Mouse (Mus musculus): ENCODE data around the gene Khdrbs1.
"Not testable (repeated sequence)": the region's sequence is repeated elsewhere in the genome, so short reads cannot be mapped to it uniquely, and the experiment has no call there.

The Khdrbs1 gene

GRCm38 (mm10) chr4:129742232-129743009 lies at the start of gene Khdrbs1:
TSS of gene Khdrbs1 (minus strand) at chr4:129742303.
- DNase-seq (ENCODE audit: extremely low read depth, low read depth, low spot score) = peak; percentile 46

DNA sequence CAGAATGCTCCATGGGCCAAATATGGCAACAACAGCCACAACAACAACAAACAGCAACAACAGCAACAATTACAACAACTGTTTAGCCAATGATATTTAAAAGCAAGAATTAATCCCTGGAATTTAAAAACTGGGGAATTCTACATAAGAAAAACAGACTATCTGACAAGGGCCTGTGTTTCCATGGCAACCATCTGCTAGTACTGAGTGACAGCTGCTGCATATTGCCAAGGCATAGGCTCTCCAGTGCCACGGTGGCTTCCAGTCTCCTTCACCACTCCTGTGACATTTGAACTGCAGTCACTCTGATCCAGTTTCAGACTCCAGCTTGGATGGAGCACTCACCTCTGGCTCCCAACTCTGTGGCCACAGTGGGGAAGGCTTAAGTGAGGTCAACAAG lies 49.3 kb upstream of the Khdrbs1 start:
- no peak for DNase-seq (ENCODE audit: extremely low read depth, low read depth, low spot score)

- DNase-seq (ENCODE audit: extremely low read depth, low read depth, low spot score) = no peak
Measured at GRCm38 (mm10) chr4:129790475-129790874, 48.4 kb upstream of the Khdrbs1 start.

DNA sequence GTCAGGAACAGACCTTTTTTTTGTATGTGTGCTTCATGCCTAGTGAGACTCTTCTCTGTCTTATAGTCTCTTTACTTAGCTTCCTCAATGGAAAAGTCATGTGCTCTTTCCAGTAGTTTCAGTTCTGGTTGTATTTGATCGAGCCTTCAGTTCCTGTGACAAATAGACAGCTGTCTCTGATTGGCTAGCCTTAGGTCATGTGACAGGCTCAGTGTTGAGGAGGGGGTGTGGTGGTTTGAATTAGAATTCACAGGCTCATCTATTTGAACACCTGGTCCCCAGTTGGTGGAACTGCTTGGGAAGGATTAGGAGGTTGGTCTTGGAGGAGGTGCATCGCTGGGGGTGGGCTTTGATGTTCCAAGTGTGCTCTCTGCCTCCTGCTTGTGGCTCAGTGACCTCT lies 47.5 kb upstream of the Khdrbs1 start:
- no peak for DNase-seq (ENCODE audit: extremely low read depth, low read depth, low spot score)

DNA sequence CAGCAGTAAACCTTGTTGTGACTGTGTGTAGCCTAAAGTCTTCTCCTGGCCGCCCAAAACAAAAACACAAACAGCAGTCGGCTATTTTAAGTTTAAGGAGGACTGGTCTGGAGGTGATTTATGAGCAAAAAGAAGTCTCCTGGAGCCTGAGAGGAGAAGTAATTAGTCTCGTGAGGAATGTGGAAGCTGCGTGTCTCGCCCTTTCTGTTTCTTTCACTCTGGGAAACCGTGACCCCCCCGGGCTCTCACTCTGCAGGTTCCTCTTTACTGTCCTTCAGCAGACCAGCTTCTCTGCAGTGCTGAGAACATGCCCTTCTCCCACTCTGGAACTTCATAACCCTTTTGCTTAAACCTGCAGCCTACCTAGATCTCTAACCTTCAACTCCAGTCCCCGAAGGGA lies 46.6 kb upstream of the Khdrbs1 start:
- no peak for DNase-seq (ENCODE audit: extremely low read depth, low read depth, low spot score)

DNA sequence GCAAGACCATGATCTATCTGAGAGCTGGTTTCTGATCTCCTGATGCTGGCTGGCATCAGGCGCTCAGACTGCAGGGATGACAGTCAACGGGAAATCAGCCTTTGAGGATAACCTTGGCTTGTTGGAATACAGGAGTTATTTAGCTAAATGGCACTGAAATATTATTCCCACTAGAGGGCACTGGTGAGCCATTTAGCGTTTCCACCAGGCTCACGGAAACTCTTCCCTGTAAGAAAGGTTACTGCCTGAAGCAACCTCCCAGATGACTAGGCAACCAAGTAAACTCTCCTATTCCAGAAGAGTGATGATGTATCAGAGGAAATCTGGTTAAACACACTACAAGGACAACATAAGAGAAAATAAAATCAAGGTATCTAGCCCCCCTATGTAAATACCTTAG lies 43.1 kb upstream of the Khdrbs1 start:
- no peak for DNase-seq (ENCODE audit: extremely low read depth, low read depth, low spot score)

- DNase-seq (ENCODE audit: extremely low read depth, low read depth, low spot score) = no peak
Measured at GRCm38 (mm10) chr4:129783506-129783905, 41.4 kb upstream of the Khdrbs1 start.

- no peak for DNase-seq (ENCODE audit: extremely low read depth, low read depth, low spot score)
Measured at GRCm38 (mm10) chr4:129782857-129783331, 40.8 kb upstream of the Khdrbs1 start.

DNA sequence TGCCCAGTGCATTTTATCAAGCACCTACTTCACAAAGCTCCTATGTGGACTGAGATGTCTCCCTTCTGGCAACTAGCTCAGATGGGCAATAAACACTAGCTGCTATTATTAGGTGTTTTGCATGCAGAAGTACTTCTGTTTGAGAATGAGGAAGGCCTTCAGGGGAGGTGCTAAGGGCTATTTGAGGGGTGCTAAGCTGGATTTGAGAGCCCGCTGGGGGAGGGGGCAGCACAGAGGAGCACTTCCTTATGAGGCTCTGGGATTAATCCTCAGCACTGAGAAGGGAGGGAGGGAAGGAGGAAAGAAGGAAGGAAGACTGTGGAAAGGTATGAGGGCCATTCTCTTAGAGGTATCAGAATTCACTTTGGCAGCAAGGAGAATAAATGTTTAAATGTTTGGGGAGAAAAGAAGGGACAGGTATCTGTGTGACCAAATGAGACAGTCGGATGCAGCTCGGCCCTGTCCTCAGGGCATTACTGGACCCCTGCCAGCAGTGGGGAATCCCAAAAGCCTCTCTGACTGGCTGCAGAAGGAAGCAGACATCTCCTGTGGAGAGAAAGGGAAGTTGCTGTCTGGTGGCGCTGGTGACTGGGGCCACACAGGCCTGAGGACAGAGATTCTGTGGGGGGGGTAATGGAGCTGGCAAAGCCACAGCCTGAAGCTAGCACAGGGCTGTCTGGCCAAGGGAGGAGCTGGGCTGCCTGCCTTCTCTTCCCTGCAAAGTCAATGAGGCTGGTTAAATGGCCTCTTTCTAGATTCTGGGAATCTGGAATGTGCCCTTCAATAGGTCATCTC lies 40.0 kb upstream of the Khdrbs1 start:
- DNase-seq (ENCODE audit: extremely low read depth, low read depth, low spot score) = no peak

- no peak for DNase-seq (ENCODE audit: extremely low read depth, low read depth, low spot score)
Measured at GRCm38 (mm10) chr4:129771672-129772521, 29.8 kb upstream of the Khdrbs1 start.

DNA sequence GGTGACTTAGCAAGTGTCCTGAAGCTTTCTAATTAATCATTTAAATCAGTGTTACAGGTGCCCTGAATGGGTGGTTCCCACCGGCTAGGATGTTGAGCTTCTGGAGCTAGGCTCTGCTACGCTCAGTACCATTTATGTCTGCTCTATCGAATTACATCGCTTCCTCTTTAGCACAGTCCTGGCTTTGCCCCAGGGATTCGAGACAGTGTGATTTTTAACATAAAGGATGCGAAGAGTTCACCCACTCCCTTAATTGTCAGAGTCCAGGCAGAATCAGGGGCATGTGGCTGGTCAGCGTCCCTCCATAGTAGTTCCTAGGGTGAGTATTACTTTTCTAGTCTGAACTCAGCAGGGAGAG lies 29.2 kb upstream of the Khdrbs1 start:
- DNase-seq (ENCODE audit: extremely low read depth, low read depth, low spot score) = no peak

GRCm38 (mm10) chr4:129770600-129770999 lies 28.5 kb upstream of the Khdrbs1 start:
- no peak for DNase-seq (ENCODE audit: extremely low read depth, low read depth, low spot score)

- DNase-seq (ENCODE audit: extremely low read depth, low read depth, low spot score) = not testable (repeated sequence)
Measured at GRCm38 (mm10) chr4:129768742-129769141, 26.6 kb upstream of the Khdrbs1 start.

- DNase-seq (ENCODE audit: extremely low read depth, low read depth, low spot score) = no peak
Measured at GRCm38 (mm10) chr4:129767782-129768181, 25.7 kb upstream of the Khdrbs1 start.

DNA sequence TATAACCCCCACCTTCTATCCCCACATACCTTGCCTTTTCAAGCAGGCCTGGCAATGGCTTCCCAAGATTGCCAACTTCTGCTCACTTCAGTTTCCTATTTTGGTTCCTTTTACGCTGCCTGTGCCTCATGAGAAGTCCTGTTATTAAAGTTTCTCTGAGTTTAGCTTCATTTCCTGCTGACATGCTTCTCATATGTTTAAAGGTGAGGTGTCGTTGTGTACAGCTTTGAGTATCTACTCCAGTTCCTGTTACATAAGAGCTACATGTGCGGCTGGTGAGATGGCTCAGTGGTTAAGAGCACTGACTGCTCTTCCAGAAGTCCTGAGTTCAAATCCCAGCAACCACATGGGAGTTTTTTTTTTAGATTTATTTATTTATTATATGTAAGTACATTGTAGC lies 23.2 kb upstream of the Khdrbs1 start:
- DNase-seq (ENCODE audit: extremely low read depth, low read depth, low spot score) = no peak

DNA sequence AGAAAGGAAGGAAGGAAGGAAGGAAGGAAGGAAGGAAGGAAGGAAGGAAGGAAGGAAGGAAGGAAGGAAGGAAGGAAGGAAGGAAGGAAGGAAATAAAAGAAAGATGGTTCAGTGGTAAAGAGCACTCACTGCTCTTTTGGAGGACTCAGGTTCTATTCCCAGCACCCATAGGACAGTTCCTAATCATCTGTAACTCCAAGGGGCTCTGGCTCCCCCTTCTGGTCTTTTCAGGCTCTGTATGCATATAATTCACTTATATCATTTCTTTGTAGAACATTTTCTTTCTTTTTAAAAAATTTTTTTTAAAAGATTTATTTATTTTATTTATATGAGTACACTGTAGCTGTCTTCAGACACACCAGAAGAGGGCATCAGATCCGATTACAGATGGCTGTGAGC lies 20.4 kb upstream of the Khdrbs1 start:
- DNase-seq (ENCODE audit: extremely low read depth, low read depth, low spot score) = not testable (repeated sequence)

DNA sequence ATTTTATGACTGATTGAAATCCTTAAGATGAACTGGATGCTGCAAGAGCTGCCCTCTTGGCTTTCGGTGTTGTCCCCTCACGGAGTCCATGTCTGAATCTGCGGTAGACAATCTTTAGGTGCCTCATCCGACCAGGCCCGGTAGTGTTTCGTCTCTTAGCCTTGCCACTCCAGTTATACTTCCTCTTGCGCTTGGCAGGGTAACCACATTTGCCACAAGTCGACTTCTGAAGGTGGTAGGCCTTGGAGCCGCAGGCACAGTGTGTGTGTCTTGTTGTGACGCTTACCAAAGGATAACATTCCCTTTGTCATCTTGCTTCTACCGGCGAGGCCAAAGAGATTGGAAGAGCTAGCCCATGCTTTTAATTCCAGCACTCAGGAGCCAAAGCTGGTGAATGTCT lies 19.5 kb upstream of the Khdrbs1 start:
- DNase-seq (ENCODE audit: extremely low read depth, low read depth, low spot score) = no peak

GRCm38 (mm10) chr4:129755455-129755854 lies 13.4 kb upstream of the Khdrbs1 start:
- DNase-seq (ENCODE audit: extremely low read depth, low read depth, low spot score) = no peak

DNA sequence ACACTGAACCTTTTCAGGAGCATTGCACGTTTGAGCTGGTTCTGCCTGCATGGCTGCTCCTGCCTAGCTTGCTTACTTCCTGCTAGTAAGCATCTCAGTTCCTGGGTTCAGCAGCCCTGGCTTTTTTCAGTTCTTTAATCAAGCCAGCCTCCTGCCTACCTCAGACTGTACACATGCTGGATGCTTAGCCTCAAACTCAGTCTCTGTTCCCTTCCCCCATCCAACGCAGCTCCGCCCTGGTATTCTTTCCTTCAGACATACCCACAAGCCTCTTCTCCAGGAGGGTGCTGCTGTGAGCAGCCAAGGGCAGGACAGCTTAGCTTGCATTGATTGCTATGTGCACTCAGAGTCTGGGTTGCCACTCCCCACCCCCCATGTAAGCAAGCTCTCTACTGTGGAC lies 12.6 kb upstream of the Khdrbs1 start:
- no peak for DNase-seq (ENCODE audit: extremely low read depth, low read depth, low spot score)

GRCm38 (mm10) chr4:129750430-129750829 lies 8.3 kb upstream of the Khdrbs1 start:
- DNase-seq (ENCODE audit: extremely low read depth, low read depth, low spot score) = no peak

- no peak for DNase-seq (ENCODE audit: extremely low read depth, low read depth, low spot score)
Measured at GRCm38 (mm10) chr4:129746591-129746990, 4.5 kb upstream of the Khdrbs1 start.
